Mouse (Mus musculus) testis, adult 2 months (tissue): ENCODE data around the gene Gadl1. TPM values are rescaled to one million over a fixed set of nuclear protein-coding genes. Genes with fewer than 3 reads are reported as not detected.

ENCODE experiments used
- H3K27ac ChIP-seq: fragments of 200-500 bp; 2 replicates; pipeline ENCODE4 v1.5.1; 2012; ENCODE audit warnings: low read depth, low read length; ENCODE audit not compliant: control insufficient read depth, insufficient read depth
- H3K27me3 ChIP-seq: fragments of 200-500 bp; 2 replicates; pipeline ENCODE4 v1.6.1; 2012; ENCODE audit warnings: mild to moderate bottlenecking, low read length, moderate library complexity; ENCODE audit not compliant: control insufficient read depth, insufficient read depth
- H3K36me3 ChIP-seq: fragments of 200-500 bp; 2 replicates; pipeline ENCODE4 v1.6.1; 2012; ENCODE audit warnings: mild to moderate bottlenecking, low read length; ENCODE audit not compliant: control insufficient read depth, insufficient read depth
- H3K4me1 ChIP-seq: fragments of 200-500 bp; 2 replicates; pipeline ENCODE4 v1.6.1; 2012; ENCODE audit warnings: low read length; ENCODE audit not compliant: control insufficient read depth, insufficient read depth
- H3K4me3 ChIP-seq: fragments of 200-500 bp; 2 replicates; pipeline ENCODE4 v1.5.1; 2012; ENCODE audit warnings: low read depth, mild to moderate bottlenecking, low read length, moderate library complexity, mixed read lengths; ENCODE audit not compliant: control insufficient read depth
- CTCF ChIP-seq: fragments of 200-500 bp; IDR thresholded peaks from 2 replicates; pipeline ENCODE4 v1.5.1; 2012; ENCODE audit warnings: low read depth, mild to moderate bottlenecking, inconsistent platforms, low read length, moderate library complexity; ENCODE audit not compliant: control insufficient read depth, insufficient read depth, insufficient replicate concordance
- POLR2A ChIP-seq: fragments of 200-500 bp; IDR thresholded peaks from 2 replicates; pipeline ENCODE4 v1.6.1; 2012; ENCODE audit warnings: low read depth, mild to moderate bottlenecking, inconsistent platforms, low read length, moderate library complexity; ENCODE audit not compliant: control insufficient read depth
- polyA plus RNA-seq: library from polyadenylated mRNA; depleted of rRNA; stranded (reverse); fragments of >200 nt; gene quantifications from 2 replicates; pipeline ENCODE4 v1.2.3, GENCODE M21; 2012

Gene Gadl1
- polyA plus RNA-seq, 1 experiment: 2.3 TPM

DNA sequence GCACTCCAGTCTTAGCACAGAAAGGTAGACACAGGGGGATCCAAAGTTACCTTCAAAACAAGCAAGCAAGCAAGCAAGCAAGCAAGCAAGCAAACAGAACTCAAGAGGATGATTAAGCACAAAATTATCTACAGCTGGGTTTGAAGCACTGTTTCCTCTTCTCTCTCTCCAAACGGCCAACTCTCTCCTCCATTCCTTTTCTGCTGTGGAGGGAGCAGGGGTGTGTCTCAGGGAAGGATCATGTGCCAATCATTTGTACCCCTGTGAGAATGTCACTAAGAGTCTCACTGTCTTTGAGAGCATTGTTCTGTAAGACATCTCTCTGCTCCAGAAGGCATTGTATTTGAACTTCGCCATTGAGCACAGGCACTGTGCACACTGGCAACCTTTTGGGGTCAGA lies 27.1 kb downstream of the Gadl1 start:
- no peaks in the 10 kb centered on the region for H3K36me3 ChIP-seq
- no peak overlapping the region for H3K4me3 ChIP-seq
- no peak overlapping the region for H3K27ac ChIP-seq
- no peaks in the 10 kb centered on the region for H3K4me1 ChIP-seq
- no peak for TF ChIP-seq POLR2A
- TF ChIP-seq CTCF: no peak
- H3K27me3 ChIP-seq: no peaks in the 10 kb centered on the region

DNA sequence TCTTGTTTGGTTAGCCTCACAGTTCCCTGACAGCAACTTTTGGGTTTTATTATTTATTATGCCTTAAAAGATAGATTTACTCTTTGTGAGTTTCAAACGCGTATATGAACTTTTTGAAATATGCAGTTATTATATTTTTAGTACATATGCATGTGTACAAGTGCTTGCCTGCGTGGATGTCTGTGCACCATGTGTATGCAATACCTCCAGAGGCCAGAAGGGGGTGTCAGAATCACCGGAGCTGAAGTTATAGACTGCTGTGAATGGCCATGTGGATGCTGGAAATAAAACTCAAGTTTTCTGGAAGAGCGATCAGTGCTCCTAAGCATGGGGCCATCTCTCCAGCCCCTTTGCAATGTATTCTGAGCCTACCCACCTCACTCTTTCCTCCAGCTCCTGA lies 28.7 kb downstream of the Gadl1 start:
- Histone ChIP-seq H3K27ac (no peak overlapping the region), H3K4me1 (no peaks in the 10 kb centered on the region), H3K27me3 (no peaks in the 10 kb centered on the region), H3K4me3 (no peak overlapping the region), H3K36me3 (no peaks in the 10 kb centered on the region)
- TF ChIP-seq CTCF: peak; percentile 32; the same call in 1 of the 2 replicates
- TF ChIP-seq POLR2A: no peak

DNA sequence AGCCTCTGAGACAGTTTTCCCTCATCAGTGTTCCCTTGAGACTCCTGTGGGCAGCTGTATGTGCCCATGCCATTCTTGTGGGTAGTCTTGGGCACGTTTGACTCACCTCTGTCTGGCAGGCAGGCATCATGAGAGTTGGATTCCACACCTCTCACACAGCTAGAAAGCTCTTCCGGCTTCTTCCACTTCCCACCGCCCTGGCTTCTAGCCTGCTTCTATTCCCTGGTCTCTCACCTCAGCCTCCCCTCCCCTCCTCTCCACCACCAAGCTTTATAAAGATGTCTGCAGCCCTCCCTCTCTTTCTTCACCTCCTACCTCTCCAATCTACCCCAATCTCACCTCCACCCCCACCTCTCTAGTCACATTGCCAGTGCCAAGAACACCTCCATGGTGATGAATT lies 30.2 kb downstream of the Gadl1 start:
- no peaks in the 10 kb centered on the region for H3K4me1 ChIP-seq
- no peak overlapping the region for H3K4me3 ChIP-seq
- no peaks in the 10 kb centered on the region for H3K36me3 ChIP-seq
- H3K27me3 ChIP-seq: no peaks in the 10 kb centered on the region
- H3K27ac ChIP-seq: no peak overlapping the region
- TF ChIP-seq CTCF: no peak
- TF ChIP-seq POLR2A: no peak

DNA sequence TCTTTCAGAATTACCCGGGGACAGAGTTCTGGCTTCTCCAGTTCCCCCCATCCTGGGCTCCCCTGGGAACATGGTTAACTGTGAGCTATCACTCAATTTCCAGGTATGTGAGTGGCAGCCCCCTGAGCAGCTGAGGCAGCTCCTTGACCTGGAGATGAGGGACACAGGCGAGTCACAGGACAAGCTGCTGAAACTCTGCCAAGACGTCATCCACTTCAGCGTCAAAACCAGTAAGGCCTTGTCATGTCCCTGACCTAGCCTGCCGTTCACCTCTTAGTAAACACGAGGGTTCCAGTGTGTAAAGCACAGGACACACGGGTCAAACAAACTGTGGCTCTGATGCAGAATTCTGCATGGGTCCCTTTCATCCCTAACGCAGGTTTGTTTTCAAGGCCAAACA lies 31.9 kb downstream of the Gadl1 start:
- H3K4me3 ChIP-seq: no peak overlapping the region
- no peaks in the 10 kb centered on the region for H3K4me1 ChIP-seq
- H3K27me3 ChIP-seq: no peaks in the 10 kb centered on the region
- no peaks in the 10 kb centered on the region for H3K36me3 ChIP-seq
- TF ChIP-seq CTCF: no peak
- no peak for TF ChIP-seq POLR2A
- no peak overlapping the region for H3K27ac ChIP-seq

DNA sequence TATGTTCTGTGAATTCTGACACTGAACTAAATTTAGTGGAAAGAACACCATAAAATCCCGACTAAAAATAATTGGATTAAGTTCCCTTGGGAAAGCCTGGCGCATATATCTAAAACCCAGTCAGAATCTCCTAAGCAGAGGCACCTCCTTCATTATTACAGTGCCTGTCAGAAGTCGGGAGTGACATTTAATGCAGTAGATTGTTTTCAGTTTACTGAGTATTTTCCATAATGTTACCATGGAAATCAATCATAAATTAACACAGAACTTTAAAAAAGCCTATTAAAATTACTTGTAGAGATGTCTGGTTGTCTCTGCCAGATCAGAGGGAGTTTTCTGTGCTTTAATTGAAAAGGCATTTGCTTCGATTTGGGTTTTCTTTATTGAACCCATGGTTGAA lies 33.2 kb downstream of the Gadl1 start:
- no peaks in the 10 kb centered on the region for H3K27me3 ChIP-seq
- no peak for TF ChIP-seq POLR2A
- no peak for TF ChIP-seq CTCF
- H3K36me3 ChIP-seq: no peaks in the 10 kb centered on the region
- no peaks in the 10 kb centered on the region for H3K4me1 ChIP-seq
- no peak overlapping the region for H3K27ac ChIP-seq
- H3K4me3 ChIP-seq: no peak overlapping the region

DNA sequence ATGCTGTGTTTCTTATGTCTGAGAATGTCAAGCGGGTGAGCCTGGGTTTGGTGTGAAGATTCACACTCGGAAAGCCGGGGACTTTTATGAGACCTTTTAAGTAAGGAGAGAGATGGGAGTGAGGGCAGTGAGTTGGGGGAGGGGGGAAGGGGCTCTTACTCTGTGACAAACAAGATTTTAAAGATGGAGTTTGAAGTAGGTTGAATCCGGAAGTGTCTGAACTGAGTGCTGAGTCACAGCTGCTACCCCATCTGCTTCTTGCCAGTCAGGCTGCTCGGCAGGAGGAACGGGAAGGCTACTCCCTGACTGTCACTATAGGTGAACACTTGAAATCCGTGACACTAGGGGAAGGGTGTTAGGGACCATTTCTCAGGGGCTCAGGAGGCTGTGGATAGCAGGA lies 33.7 kb downstream of the Gadl1 start:
- H3K4me3 ChIP-seq: no peak overlapping the region
- H3K27ac ChIP-seq: no peak overlapping the region
- H3K36me3 ChIP-seq: no peaks in the 10 kb centered on the region
- H3K27me3 ChIP-seq: no peaks in the 10 kb centered on the region
- H3K4me1 ChIP-seq: no peaks in the 10 kb centered on the region
- no peak for TF ChIP-seq POLR2A
- TF ChIP-seq CTCF: no peak

DNA sequence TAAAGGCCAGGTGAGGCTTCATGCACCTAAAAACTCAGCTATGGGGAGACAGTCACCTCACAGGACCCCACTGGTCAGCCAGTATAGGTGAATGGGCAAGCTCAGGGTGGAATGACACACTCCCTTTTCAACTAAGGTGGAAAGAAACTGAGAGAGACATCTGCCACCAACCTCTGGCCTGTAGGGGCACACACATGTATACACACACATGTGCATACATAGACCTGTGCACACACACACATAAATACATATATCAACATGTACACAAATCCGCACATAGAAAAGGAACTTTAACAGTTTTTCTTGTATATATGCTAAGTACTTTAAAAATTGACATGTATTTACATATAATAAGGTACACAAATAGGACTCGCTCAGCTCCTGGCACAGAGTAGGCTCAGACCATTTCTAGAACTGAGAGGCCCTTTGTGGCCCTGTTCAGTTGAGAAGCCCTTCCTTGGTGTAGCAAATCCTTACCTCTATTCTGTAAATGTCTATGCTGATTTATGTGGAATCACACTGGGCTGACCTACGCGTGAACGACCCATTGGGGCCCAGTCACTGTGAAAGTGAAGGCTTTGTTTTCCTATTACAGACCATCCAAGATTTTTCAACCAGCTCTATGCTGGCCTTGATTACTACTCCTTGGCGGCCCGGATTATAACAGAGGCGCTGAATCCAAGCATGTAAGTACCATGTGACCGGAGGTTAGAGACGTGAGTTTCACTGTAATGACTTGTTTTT lies 34.5 kb downstream of the Gadl1 start:
- H3K4me1 ChIP-seq: no peaks in the 10 kb centered on the region
- TF ChIP-seq POLR2A (no peak), CTCF (no peak)
- H3K36me3 ChIP-seq: no peaks in the 10 kb centered on the region
- H3K27ac ChIP-seq: no peak overlapping the region
- no peaks in the 10 kb centered on the region for H3K27me3 ChIP-seq
- H3K4me3 ChIP-seq: no peak overlapping the region

DNA sequence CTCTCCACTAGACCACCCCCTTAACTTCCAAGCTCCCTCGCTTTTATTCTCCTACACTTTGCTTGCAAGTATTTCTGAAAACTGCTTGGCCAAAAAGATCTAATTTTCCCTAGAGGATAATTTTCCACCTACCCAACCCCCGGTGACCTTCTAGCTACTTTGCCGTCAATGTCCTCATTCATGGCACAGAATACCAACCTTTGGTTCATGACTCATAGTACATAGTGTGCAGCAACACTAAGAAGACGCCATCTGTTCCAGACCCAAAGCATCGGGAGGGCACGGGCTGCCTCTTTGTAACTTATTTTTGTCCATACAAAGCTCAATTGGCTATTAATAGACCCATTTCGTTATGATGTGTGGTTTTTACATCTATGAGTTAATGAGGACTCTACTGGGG lies 55.8 kb downstream of the Gadl1 start:
- Histone ChIP-seq H3K4me1 (no peaks in the 10 kb centered on the region; the same call in 1 of the 2 replicates), H3K27me3 (no peaks in the 10 kb centered on the region), H3K4me3 (no peak overlapping the region), H3K27ac (no peak overlapping the region), H3K36me3 (no peaks in the 10 kb centered on the region)
- TF ChIP-seq POLR2A: no peak
- no peak for TF ChIP-seq CTCF

DNA sequence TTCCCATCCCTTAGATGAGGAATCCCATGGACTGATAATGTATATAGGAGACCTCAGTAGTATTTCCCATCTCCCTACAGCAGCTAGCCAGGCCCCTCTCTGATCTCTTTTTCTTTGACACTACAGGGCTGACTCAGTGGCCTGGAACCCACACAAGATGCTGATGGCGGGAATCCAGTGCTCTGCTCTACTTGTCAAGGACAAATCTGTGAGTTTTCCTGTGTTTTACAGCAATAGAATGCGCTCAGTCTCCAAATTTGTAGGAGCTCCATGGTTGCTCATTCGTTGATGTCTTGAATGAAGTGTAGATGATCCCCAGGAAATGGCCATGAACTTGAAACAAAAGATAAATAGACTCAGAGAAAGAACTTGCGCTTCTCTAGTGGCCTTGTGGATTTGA lies 56.9 kb downstream of the Gadl1 start:
- Histone ChIP-seq H3K27me3 (no peaks in the 10 kb centered on the region), H3K36me3 (no peaks in the 10 kb centered on the region), H3K4me3 (no peak overlapping the region), H3K27ac (no peak overlapping the region), H3K4me1 (no peaks in the 10 kb centered on the region; the same call in 1 of the 2 replicates)
- no peak for TF ChIP-seq POLR2A
- no peak for TF ChIP-seq CTCF
